Mouse (Mus musculus) heart, adult 2 months (tissue): ENCODE measurements at regions not wholly inside any gene's neighbourhood (a gene's known extent, or its start where the extent isn't known, plus 50 kb on each side); places are given as distances from the start of the nearest gene placed in this dataset.

Source experiments
- CTCF ChIP-seq: fragments of 200-600 bp; IDR thresholded peaks from 2 replicates; pipeline ENCODE4 v1.8.1; 2022; ENCODE audit warnings: antibody characterized with exemption, mild to moderate bottlenecking, moderate library complexity
- EP300 ChIP-seq: fragments of 200-500 bp; IDR thresholded peaks from 2 replicates; pipeline ENCODE4 v1.6.1; 2011; ENCODE audit warnings: low read depth, low read length, control low read depth; ENCODE audit not compliant: insufficient read depth
- POLR2A ChIP-seq: fragments of 200-500 bp; IDR thresholded peaks from 2 replicates; pipeline ENCODE4 v1.6.1; 2011; ENCODE audit warnings: mild to moderate bottlenecking, low read depth, low read length, control low read depth; ENCODE audit not compliant: insufficient read depth

GRCm38 (mm10) chr1:136784178-136784577, 159.5 kb downstream of the Zfp281 start:
- TF ChIP-seq POLR2A (no peak), CTCF (no peak), EP300 (no peak)
